Mouse (Mus musculus) left cerebral cortex, adult 9 months (tissue): ENCODE results near the gene Tob1.

Experiments
- DNase-seq, 2 experiments: peaks; one replicate each; pipeline ENCODE4 v3.0.0; 2022; ENCODE audit warnings: low spot score in 2 of 2

The Tob1 gene

GRCm38 (mm10) chr11:94198405-94199146, 12.7 kb upstream of the Tob1 start:
- no peak for DNase-seq

- no peak for DNase-seq
These were observed 11.5 kb upstream of the Tob1 start for GRCm38 (mm10) chr11:94199771-94200170.

- DNase-seq: no peak
These were observed 10.8 kb upstream of the Tob1 start for GRCm38 (mm10) chr11:94200422-94200821.

DNA sequence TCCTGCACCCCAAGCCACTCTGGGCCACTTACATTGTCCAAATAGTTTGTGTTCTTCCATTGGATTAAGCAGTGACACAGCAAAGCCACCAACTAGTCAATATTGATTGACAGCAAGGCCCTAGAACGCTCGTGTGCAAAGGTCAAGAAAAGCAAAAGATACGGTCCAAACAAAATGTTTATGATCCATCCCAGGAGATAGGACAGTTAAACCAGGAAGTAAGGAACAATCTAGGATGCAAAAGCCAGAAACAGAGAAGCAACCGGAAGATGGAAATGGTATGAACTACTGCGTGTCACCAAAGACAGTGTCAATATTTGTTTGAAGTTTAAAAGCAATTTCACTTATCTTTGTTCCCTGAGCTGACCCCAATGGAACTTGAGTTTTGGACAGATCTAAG, 9.1 kb upstream of the Tob1 start:
- DNase-seq: no peak

- DNase-seq: no peak
These were observed 8.2 kb upstream of the Tob1 start for GRCm38 (mm10) chr11:94203066-94203465.

DNA sequence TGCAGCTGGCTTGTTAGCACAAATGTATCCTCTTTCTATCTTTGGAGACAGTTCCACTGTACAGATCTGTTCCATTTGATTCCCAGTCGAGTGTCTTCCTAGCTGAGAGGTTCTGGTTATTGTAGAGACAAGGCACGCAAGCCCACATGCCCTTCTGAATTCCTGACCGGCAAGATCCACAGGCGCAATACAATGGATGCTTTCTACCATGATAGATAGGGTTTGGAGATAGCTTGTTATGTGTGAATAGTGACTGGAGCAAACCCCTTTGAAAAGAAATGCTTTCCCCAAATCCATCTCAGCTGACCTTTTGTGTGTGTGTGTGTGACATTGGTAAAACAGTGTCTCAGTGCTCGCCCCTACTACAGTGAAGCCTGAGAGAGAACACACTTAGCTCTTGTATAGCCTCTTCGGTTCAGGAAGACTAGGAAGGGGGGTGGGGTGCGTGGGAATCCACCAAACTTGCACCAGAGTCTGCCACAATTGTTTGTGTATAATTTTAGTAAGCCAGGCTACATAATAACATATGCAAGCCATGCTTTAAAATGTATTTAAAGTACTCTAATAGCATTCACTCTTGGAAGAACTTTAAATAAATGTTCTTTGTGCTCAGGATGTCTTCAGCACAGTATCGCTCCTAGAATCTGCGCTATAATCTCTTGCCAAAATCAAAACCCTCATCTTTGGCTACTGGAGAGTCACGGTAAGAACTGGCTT, 4.7 kb upstream of the Tob1 start:
- DNase-seq: no peak

DNA sequence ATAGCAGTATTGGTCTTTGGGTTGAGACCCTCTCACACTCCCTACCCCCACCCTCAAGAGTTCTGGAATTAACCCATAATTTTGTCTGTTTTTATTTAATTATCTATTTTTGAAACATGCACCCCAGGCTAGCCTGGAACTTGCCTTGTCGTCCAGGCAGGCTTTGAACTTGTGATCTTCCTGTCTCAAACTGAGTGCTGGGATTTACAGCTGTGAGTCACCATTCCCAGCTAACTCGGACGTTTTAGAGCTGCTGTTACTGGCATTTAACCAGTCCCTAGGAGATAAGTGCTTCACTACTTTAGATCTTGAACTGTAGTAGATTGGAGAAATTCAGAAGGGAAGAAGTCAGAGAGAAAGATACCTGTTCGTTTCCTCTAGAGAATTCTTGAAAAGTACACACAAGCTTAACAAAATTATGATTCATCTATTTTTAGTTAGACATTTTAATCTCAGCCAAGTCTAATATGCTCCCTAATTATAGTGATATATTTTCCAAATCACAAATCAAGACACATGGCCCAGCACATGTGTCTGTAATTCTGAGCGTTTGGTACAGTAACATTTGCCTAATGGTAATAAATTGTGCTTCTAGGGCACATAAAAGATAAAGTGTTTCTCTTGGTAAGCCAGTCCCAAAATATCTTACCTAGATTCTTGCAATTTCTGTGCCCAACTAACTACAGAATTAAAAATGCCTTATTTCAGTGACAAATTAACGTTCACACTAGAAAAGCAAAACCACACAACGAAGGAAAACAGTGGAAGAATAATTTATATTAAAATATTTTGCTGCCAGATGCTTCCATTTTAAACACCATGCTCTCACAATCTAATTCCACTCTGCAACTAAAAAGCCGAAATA, 2.2 kb upstream of the Tob1 start:
- no peak for DNase-seq

DNA sequence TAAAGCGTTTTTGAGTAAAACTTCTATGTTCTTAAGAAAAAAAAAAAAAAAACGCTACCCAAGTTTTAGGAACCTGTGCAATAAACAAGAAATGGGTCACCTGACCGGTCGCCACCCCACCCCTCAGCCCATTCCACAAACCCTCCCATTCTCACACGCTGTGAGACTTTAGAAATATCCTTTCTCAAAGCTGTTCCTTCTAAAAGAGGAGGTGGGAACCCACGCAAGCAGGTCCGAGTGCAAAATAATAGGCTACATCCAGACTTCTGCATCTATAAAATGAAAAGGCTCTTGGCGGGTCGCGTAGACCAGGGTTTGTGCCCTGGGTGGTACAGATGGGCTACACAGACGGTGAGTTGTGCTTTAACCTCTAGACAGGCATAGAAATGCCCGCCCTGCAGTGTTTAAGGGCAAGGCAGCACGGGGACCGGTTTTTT, 1.5 kb upstream of the Tob1 start:
- peak in 1 of 2 experiments; percentile 60 for DNase-seq

GRCm38 (mm10) chr11:94210191-94211086, 815 bp upstream of the Tob1 start:
- peak; percentile 92 to 95 for DNase-seq

GRCm38 (mm10) chr11:94211651-94212488, 616 bp downstream of the Tob1 start:
- peak in 1 of 2 experiments; percentile 57 for DNase-seq

DNA sequence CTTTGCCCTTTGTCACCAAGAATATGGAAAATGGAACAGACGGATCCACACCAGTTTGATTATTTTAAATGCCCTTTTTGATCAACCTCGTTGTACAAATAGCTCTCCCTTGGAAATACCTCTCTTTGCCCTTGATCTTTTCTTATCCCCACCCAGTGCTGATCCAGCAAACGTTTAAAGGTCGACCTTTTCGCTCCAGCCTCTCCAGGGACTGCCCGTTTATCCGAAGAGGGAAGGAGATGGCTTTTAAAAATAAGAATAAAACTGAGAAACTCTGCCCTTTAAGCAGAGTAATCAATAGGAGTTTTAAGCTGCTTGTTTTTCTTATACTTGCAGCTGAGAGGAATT, 1.2 kb downstream of the Tob1 start:
- no peak for DNase-seq

- DNase-seq: no peak
These were observed 1.7 kb downstream of the Tob1 start for GRCm38 (mm10) chr11:94212997-94213396.

- no peak for DNase-seq
These were observed 2.7 kb downstream of the Tob1 start for GRCm38 (mm10) chr11:94213735-94214594.

DNA sequence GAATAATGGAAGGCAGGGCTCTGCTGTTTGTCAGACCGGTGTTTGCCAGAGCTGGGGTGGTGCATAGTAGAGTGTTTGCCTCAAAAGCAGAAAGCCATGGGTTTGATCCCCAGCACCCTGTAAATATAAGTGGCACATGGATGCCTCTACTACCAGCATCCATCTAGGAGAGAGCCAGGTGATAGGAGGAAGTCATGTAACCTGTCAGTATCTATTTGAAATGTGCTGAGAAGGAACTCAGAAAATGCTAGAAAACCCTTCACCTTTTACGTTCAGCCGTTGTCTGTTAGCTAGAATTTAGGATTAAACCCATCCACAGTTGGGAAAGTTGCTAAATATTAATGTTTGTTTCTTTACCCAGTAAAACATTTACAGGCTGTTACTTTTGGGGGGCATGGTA, 4.3 kb downstream of the Tob1 start:
- DNase-seq: no peak

DNA sequence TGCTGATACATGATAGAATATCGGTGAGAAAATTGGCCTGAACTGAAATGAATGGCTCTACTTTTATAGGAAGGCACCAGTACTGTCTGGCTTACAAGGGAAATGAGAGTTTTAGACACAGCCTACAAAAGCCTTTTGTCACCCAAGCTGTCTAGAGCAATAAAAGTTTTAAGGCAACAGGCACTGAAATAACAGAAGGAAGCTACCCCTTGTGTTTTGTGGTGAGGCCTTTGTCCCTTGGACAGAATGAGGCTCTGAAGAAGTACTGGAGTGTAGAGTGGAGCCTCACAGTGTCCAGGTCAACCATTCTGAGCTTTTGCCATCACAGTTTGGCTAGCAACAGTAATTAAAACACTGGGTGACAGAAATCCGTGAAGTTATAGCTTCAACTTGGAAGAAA, 5.0 kb downstream of the Tob1 start:
- DNase-seq: no peak

GRCm38 (mm10) chr11:94221257-94221656, 10.0 kb downstream of the Tob1 start:
- peak in 1 of 2 experiments; percentile 42 for DNase-seq

GRCm38 (mm10) chr11:94223531-94223930, 12.3 kb downstream of the Tob1 start:
- no peak for DNase-seq

DNA sequence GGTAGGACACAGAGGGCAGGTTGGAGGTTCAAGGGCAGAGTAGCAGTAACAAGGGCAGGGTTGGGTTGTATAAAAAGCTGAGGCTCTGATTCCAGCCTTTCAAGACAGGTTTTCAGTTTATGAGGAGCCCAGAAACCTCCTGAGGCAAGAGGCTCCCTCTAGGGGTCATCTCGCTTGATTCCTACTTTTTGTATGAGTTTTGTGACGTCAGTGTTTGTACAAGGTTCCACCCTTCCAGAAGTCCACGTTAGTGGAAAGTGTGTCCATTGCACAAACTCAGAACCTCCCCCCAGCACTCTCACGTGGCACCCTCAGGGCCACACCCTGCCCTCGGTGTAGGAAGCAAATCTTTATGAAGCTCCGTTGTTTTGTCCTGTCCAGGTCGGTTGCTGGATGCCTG, 14.7 kb downstream of the Tob1 start:
- DNase-seq: peak in 1 of 2 experiments; percentile 77

DNA sequence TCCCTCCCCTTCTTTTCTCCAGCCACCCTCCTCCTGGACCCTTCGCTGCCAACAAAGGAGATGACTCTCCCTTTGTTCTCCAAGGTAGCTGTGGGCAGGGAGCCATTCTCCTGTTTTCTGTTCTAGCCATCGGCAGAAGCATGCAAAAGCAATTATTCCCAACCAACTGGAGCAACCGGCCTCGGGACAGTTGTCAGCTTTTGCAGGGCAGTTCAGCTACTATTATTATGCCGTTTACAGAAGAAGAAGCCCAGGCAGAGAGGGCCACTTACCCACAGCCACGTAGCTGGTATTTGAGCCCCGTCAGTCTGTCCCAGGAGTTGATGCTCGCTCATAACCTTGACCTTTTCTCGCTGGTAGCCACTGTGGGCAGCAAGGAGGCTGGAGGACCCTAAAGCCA, 17.2 kb downstream of the Tob1 start:
- DNase-seq: no peak
